Mouse (Mus musculus) small intestine, adult 2 months (tissue): ENCODE measurements at regions not wholly inside any gene's neighbourhood (a gene's known extent, or its start where the extent isn't known, plus 50 kb on each side); places are given as distances from the start of the nearest gene placed in this dataset.

ENCODE experiments used
- H3K27ac ChIP-seq: fragments of 200-500 bp; 2 replicates; pipeline ENCODE4 v1.5.1; 2012; ENCODE audit warnings: low read depth, low read length, control low read depth, inconsistent platforms; ENCODE audit not compliant: insufficient read depth
- H3K27me3 ChIP-seq: fragments of 200-500 bp; 2 replicates; pipeline ENCODE4 v1.6.1; 2012; ENCODE audit warnings: mild to moderate bottlenecking, moderate library complexity, low read length, inconsistent platforms; ENCODE audit not compliant: control insufficient read depth, insufficient read depth
- H3K36me3 ChIP-seq: fragments of 200-500 bp; 2 replicates; pipeline ENCODE4 v1.6.1; 2012; ENCODE audit warnings: mild to moderate bottlenecking, low read length, control low read depth, inconsistent platforms; ENCODE audit not compliant: control insufficient read depth, insufficient read depth
- H3K4me1 ChIP-seq: fragments of 200-500 bp; 2 replicates; pipeline ENCODE4 v1.6.1; 2012; ENCODE audit warnings: low read length, inconsistent platforms, mixed read lengths; ENCODE audit not compliant: control insufficient read depth, insufficient read depth, insufficient read length
- H3K4me3 ChIP-seq: fragments of 200-500 bp; 2 replicates; pipeline ENCODE4 v1.5.1; 2012; ENCODE audit warnings: low read depth, mild to moderate bottlenecking, control low read depth, inconsistent platforms, low read length, moderate library complexity
- CTCF ChIP-seq: fragments of 200-500 bp; IDR thresholded peaks from 2 replicates; pipeline ENCODE4 v1.5.1; 2012; ENCODE audit warnings: low read depth, mild to moderate bottlenecking, control low read depth, inconsistent platforms, low read length, moderate library complexity, mixed read lengths; ENCODE audit not compliant: insufficient replicate concordance, insufficient read length; ENCODE audit errors: extremely low read depth
- POLR2A ChIP-seq: fragments of 200-500 bp; IDR thresholded peaks from 2 replicates; pipeline ENCODE4 v1.6.1; 2012; ENCODE audit warnings: low read depth, mild to moderate bottlenecking, control low read depth, inconsistent platforms, low read length, moderate library complexity
- WGBS: fragments of 180-500 bp; shearing (Covaris S2); methylation state at CpG from one replicate; pipeline ENCODE4 v1.1.7; 2018; 5-methylcytosine and 5-hydroxymethylcytosine counted together

DNA sequence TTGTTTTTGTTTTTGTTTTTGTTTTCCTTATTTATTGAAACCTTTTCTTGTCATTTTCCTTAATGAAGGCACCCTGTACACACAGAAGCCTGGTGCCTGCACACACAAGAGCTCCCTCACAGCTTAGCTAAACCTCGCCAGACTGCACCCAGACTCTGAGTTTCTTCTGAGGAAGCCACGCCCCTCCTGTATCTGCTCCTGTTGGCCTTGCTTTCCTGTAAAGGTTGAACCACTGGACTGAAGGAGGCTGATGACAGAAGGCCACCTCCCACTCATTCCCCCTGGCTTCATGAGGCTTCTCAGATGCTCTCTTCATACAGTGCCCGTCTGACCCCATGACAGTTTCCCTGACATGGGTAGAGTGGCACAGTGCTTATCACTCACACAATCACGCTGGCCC is 97.2 kb upstream of the Slc34a2 start:
- no peak for TF ChIP-seq POLR2A
- no peak for TF ChIP-seq CTCF

GRCm38 (mm10) chr5:52953875-52954274 is 84.0 kb upstream of the Slc34a2 start:
- WGBS, result 65% methylated on average over 8 of the region's 8 CpGs
- Histone ChIP-seq H3K27me3 (no peaks in the 10 kb centered on the region), H3K36me3 (no peaks in the 10 kb centered on the region)

More for the DNA sequence above, 97.2 kb upstream of the Slc34a2 start:
- no peak overlapping the region for H3K27ac ChIP-seq
- no peak overlapping the region for H3K4me3 ChIP-seq
- H3K36me3 ChIP-seq, result no peaks in the 10 kb centered on the region
- WGBS, result 49% methylated on average over 4 of the region's 4 CpGs
- H3K4me1 ChIP-seq, result peaks cover 3% of the 10 kb centered on the region; the same call in 1 of the 2 replicates
- no peaks in the 10 kb centered on the region for H3K27me3 ChIP-seq

GRCm38 (mm10) chr5:52954713-52955112 is 83.2 kb upstream of the Slc34a2 start:
- no peak overlapping the region for H3K27ac ChIP-seq
- no peaks in the 10 kb centered on the region for H3K36me3 ChIP-seq
- 86% methylated on average over 3 of the region's 3 CpGs for WGBS
- no peak overlapping the region for H3K4me3 ChIP-seq
- TF ChIP-seq POLR2A (no peak), CTCF (no peak)
- no peaks in the 10 kb centered on the region for H3K27me3 ChIP-seq
- no peaks in the 10 kb centered on the region for H3K4me1 ChIP-seq

More at GRCm38 (mm10) chr5:52953875-52954274, 84.0 kb upstream of the Slc34a2 start:
- no peak for TF ChIP-seq CTCF
- no peak for TF ChIP-seq POLR2A
- H3K27ac ChIP-seq, result no peak overlapping the region
- no peak overlapping the region for H3K4me3 ChIP-seq
- H3K4me1 ChIP-seq, result no peaks in the 10 kb centered on the region

DNA sequence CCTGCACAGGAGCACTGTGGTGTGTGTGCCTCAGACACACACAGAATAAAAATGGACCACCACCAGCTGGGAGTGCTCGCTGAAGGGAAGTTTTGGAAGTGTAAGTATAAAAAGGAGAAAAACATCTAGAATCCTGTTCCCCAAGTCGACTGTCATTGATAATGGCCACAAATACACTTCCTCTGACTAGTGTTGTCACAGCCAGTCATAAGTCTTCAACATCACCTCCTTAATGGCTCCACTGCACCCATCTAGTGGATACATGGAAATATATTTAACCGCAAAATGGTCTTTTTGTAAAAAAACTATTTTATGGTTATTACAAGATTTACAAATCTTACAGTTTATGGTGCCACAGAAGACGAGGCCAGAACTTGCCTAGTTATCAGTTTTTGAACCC is 73.7 kb upstream of the Slc34a2 start:
- H3K4me1 ChIP-seq, result no peaks in the 10 kb centered on the region
- no peaks in the 10 kb centered on the region for H3K36me3 ChIP-seq
- H3K27me3 ChIP-seq, result no peaks in the 10 kb centered on the region
- 76% methylated on average over 4 of the region's 4 CpGs for WGBS
- no peak overlapping the region for H3K27ac ChIP-seq
- H3K4me3 ChIP-seq, result no peak overlapping the region
- TF ChIP-seq POLR2A (no peak), CTCF (no peak)

- Histone ChIP-seq H3K4me1 (no peaks in the 10 kb centered on the region), H3K27ac (no peak overlapping the region), H3K36me3 (no peaks in the 10 kb centered on the region), H3K4me3 (no peak overlapping the region), H3K27me3 (no peaks in the 10 kb centered on the region)
- 50% methylated on average over 5 of the region's 5 CpGs for WGBS
- no peak for TF ChIP-seq CTCF
- no peak for TF ChIP-seq POLR2A
These were observed 66.1 kb upstream of the Slc34a2 start for GRCm38 (mm10) chr5:52971811-52972210.

DNA sequence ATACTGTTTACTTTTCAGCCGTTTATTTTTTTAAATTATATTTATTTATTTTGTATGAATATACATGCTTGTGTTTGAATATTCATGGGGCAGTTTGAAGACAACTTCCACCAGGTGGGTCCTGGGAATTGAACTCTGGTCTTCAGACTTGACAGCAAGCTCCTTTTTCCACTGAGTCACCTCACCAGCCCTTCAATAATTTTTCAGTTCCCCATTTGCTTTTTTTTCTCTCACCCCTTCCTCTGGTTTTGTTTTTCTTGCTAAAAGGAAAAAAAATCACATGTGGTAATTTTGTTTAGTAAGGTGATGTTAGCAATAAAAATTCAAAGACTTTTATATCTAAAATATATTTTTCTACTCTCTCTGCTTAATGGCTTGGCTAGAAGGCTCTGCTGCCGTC is 64.9 kb upstream of the Slc34a2 start:
- no peak for TF ChIP-seq CTCF
- TF ChIP-seq POLR2A, result no peak
- WGBS, result 66% methylated on average over 2 of the region's 2 CpGs
- H3K4me3 ChIP-seq, result no peak overlapping the region
- H3K27ac ChIP-seq, result no peak overlapping the region
- no peaks in the 10 kb centered on the region for H3K36me3 ChIP-seq
- no peaks in the 10 kb centered on the region for H3K4me1 ChIP-seq
- no peaks in the 10 kb centered on the region for H3K27me3 ChIP-seq

GRCm38 (mm10) chr5:52975557-52976088 is 62.3 kb upstream of the Slc34a2 start:
- H3K27me3 ChIP-seq, result no peaks in the 10 kb centered on the region
- H3K4me1 ChIP-seq, result no peaks in the 10 kb centered on the region
- no peak overlapping the region for H3K4me3 ChIP-seq
- H3K36me3 ChIP-seq, result no peaks in the 10 kb centered on the region
- no peak for TF ChIP-seq CTCF
- TF ChIP-seq POLR2A, result no peak
- H3K27ac ChIP-seq, result no peak overlapping the region
- WGBS, result 60% methylated on average over 8 of the region's 8 CpGs
